Mouse (Mus musculus) cerebellum, adult 2 months (tissue): ENCODE measurements around the gene Skap2. TPM values are rescaled to one million over a fixed set of nuclear protein-coding genes. Genes with fewer than 3 reads are reported as not detected.
A peak's percentile ranks its signal among the peaks of the same experiment; 100 is the strongest.

Source experiments
- DNase-seq, 2 experiments: peaks; one replicate each; pipeline ENCODE4 v3.0.0; 2021
- H3K27ac ChIP-seq: fragments of 200-500 bp; 2 replicates; pipeline ENCODE4 v1.5.1; 2012; ENCODE audit warnings: low read length, control low read depth, inconsistent platforms; ENCODE audit not compliant: insufficient read depth
- H3K27me3 ChIP-seq: fragments of 200-500 bp; 2 replicates; pipeline ENCODE4 v1.6.1; 2012; ENCODE audit warnings: inconsistent platforms, mild to moderate bottlenecking, low read length, moderate library complexity; ENCODE audit not compliant: control insufficient read depth, insufficient read depth
- H3K4me1 ChIP-seq: fragments of 200-500 bp; 2 replicates; pipeline ENCODE4 v1.6.1; 2011; ENCODE audit warnings: low read length; ENCODE audit not compliant: control insufficient read depth, insufficient read depth
- H3K4me3 ChIP-seq: fragments of 200-500 bp; replicated peaks from 2 replicates; pipeline ENCODE3; 2011; ENCODE audit warnings: mild to moderate bottlenecking, low read depth, low read length, control low read depth; ENCODE audit not compliant: insufficient read depth
- CTCF ChIP-seq: fragments of 200-500 bp; IDR thresholded peaks from 2 replicates; pipeline ENCODE4 v1.5.1; 2011; ENCODE audit warnings: low read depth, mild to moderate bottlenecking, control low read depth, low read length, moderate library complexity, borderline replicate concordance; ENCODE audit not compliant: insufficient read depth
- POLR2A ChIP-seq: fragments of 200-500 bp; IDR thresholded peaks from 2 replicates; pipeline ENCODE4 v1.6.1; 2011; ENCODE audit warnings: low read length, control low read depth, borderline replicate concordance; ENCODE audit not compliant: insufficient read depth
- WGBS: fragments of 180-500 bp; shearing (Covaris S2); methylation state at CpG from one replicate; pipeline ENCODE4 v1.1.7; 2018; 5-methylcytosine and 5-hydroxymethylcytosine counted together
- polyA plus RNA-seq: library from polyadenylated mRNA; depleted of rRNA; stranded (reverse); fragments of >200 nt; gene quantifications from 2 replicates; pipeline ENCODE4 v1.2.3, GENCODE M21; 2012

Skap2 gene
- polyA plus RNA-seq, 1 experiment = 19.2 TPM

DNA sequence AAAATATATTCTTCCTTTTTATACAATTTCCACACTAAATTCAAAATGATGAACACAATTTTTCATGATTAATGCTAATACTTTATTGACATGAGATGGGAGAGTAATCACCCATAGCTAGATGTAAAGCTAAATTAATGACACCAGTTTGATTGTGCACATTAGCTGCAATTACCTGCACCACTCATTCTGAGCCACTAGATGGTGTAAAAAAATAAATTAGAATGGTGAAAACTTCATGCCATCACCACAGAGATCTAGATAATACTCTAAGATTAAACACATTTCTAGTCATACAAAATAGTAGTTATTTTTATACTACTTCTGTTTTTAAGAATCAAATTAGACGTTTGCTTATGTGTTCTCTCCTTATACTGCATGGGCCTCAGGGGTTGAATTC, 141.2 kb downstream of the Skap2 start:
- DNase-seq = no peak
- H3K4me3 ChIP-seq = no peak overlapping the region
- H3K4me1 ChIP-seq = peaks cover 6% of the 10 kb centered on the region; the same call in 1 of the 2 replicates
- H3K27ac ChIP-seq = no peak overlapping the region
- WGBS = 22% methylated on average over 1 of the region's 1 CpGs
- TF ChIP-seq POLR2A = no peak
- peak; percentile 14; the same call in 1 of the 2 replicates for TF ChIP-seq CTCF
- no peaks in the 10 kb centered on the region for H3K27me3 ChIP-seq

DNA sequence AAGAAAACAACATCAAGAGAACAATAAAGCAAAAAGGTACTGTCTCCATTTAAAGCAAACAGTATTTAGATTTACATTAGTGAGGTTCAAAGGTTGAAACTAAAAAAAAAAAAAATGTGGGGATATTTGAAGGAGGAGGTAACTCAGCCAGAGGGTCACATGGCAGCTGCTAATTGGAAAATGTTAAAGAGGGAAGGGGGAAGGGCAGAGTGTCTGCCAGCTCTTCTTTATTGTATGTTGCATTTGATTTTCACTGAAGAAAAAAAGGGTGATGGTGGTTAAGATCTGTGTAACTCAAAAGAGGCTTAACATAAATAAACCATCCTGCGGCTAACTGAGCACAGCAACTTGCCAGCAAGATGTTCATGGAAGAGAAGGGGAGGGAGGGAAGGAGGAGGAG, 142.1 kb downstream of the Skap2 start:
- Histone ChIP-seq H3K4me3 (no peak overlapping the region), H3K27me3 (no peaks in the 10 kb centered on the region), H3K27ac (no peak overlapping the region), H3K4me1 (peaks cover 6% of the 10 kb centered on the region; the same call in 1 of the 2 replicates)
- 97% methylated on average over 1 of the region's 1 CpGs for WGBS
- DNase-seq = no peak
- TF ChIP-seq POLR2A (no peak), CTCF (no peak)

DNA sequence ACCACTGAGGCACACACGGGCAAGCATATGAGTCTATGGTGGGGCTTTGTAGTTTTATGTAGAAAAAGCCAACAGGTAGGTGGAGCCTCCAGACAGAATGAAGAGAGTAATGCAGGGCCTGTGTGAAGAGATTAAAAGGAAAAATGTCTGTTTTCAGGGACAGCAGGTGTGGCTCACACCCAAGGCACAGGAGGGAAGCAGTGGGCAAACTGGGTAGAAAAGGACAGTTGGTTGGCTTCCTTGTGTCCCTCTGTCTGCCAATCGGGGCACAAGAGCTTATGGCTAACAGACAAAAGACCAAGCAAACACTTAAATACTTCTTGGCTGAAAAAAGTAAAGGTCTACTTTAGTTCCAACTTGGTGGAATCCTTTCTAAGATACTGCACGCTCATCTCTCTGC, 145.8 kb downstream of the Skap2 start:
- Histone ChIP-seq H3K27me3 (no peaks in the 10 kb centered on the region), H3K4me3 (no peak overlapping the region), H3K27ac (no peak overlapping the region), H3K4me1 (peaks cover 6% of the 10 kb centered on the region; the same call in 1 of the 2 replicates)
- DNase-seq = peak in 1 of 2 experiments; percentile 44
- TF ChIP-seq CTCF (no peak), POLR2A (no peak)
- WGBS = 25% methylated on average over 3 of the region's 3 CpGs

DNA sequence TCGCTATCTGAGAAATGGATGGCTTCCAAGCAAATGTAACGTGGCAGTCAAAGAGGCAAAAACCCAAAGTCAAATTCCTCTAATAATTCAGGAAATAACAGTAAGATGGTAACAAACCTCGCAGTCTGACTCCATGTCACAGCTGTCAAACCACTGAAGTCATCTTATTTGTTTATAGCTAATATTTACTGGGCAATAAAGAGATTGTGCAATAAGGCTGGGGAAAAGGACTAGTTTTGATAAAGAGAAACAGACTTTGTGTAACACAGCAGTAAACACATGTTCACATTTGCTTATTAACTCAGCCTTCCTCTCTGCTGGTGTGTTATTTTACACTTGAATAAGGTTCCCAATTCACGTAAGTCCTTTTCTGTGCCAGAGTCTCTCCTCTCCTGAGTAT, 148.8 kb downstream of the Skap2 start:
- no peak for DNase-seq
- H3K27ac ChIP-seq = no peak overlapping the region
- peaks cover 6% of the 10 kb centered on the region; the same call in 1 of the 2 replicates for H3K4me1 ChIP-seq
- H3K27me3 ChIP-seq = no peaks in the 10 kb centered on the region
- TF ChIP-seq CTCF (no peak), POLR2A (no peak)
- 86% methylated on average over 4 of the region's 4 CpGs for WGBS
- no peak overlapping the region for H3K4me3 ChIP-seq

DNA sequence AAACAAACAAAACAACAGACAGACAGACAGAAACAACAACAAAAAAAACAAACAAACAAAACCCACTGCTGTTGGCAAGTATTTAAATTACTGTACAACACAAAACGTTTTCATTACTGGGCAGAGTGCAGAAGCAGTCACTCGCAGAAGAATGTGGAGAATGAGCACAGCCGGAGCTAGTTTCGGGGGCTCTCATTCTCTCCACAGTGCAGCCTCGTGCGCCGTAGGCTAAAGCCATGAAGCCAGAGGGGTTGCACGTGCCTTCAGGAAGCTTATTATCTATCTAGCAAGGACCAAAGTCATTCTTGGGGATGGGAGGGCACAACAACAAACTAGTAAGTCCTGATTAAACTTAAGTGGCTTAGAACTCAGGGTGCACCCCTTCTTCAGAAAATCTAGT, 152.0 kb downstream of the Skap2 start:
- Histone ChIP-seq H3K27ac (no peak overlapping the region), H3K4me3 (no peak overlapping the region), H3K4me1 (no peaks in the 10 kb centered on the region), H3K27me3 (no peaks in the 10 kb centered on the region)
- no peak for TF ChIP-seq POLR2A
- no peak for TF ChIP-seq CTCF
- WGBS = 56% methylated on average over 8 of the region's 8 CpGs
- DNase-seq = no peak

DNA sequence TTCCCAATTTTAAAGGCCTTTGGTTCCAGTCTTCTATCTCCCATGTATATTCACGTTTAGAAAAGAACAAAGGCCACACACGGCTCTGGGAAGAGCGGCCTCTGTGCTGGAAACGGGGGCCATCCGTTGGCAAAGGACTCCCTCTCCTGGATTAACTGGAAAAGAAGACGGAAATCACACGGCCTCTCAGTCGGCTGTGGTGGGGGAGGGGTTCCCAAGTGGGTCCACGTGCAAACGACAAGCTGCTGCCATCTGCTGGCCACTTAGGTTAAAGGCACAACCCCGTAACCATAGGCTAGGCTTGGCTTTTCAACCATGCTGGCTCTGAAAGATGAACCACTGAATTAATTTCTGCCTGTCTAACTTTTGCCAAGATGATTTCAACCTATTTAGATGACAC, 154.5 kb downstream of the Skap2 start:
- TF ChIP-seq CTCF (peak; percentile 99), POLR2A (no peak)
- H3K27me3 ChIP-seq = no peaks in the 10 kb centered on the region
- DNase-seq = peak; percentile 95 to 96
- no peak overlapping the region for H3K27ac ChIP-seq
- WGBS = under 1% methylated on average over 11 of the region's 11 CpGs
- H3K4me1 ChIP-seq = peaks cover 8% of the 10 kb centered on the region; the same call in 1 of the 2 replicates
- H3K4me3 ChIP-seq = no peak overlapping the region

DNA sequence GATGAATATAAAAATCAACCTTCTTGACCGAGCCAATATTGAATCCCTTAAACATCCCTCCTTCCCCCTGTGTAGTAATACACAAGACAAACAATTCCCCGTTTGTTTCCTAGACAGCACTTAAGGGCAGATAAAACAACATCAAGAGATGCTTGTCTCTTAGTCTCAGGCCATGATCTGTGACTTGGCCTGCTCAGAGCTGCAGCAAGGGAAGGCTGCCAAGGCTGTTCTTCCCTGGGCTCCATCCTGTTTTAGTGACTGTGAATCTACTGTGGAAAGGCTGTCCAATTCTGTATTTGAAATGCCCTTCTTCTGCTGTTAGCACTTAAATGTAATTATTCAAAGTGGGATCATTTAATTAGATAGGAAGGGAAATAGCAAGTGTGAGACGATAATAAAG, 159.1 kb downstream of the Skap2 start:
- no peak overlapping the region for H3K4me3 ChIP-seq
- peaks cover 23% of the 10 kb centered on the region; the same call in 1 of the 2 replicates for H3K4me1 ChIP-seq
- TF ChIP-seq POLR2A (no peak), CTCF (no peak)
- H3K27ac ChIP-seq = peak overlapping the region; percentile 80
- DNase-seq = peak; percentile 66 to 77
- H3K27me3 ChIP-seq = no peaks in the 10 kb centered on the region
- WGBS = 31% methylated on average over 3 of the region's 3 CpGs

DNA sequence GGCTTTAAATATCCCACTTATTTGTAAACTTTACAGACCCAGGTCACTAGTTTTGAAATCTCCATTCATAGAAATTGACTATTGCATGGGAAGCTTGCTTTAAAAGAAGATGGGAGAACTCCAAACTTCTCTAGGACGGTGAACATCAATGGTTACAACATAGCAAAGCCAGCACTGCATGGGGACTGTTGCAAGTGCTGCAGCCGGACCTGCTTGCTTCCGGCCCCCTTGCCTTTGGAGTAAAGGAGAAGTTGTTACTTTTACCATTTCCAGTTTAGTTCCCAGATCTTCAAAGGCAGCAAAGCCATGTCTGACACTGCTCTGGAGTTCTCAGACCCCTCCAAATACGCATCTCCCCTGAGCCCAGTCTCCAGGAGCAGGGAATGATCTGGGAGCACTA, 159.7 kb downstream of the Skap2 start:
- TF ChIP-seq CTCF = no peak
- no peak for TF ChIP-seq POLR2A
- WGBS = 80% methylated on average over 4 of the region's 4 CpGs
- Histone ChIP-seq H3K4me1 (peaks cover 25% of the 10 kb centered on the region; the same call in 1 of the 2 replicates), H3K27ac (peak overlapping the region; percentile 15), H3K27me3 (no peaks in the 10 kb centered on the region), H3K4me3 (no peak overlapping the region)
- no peak for DNase-seq

DNA sequence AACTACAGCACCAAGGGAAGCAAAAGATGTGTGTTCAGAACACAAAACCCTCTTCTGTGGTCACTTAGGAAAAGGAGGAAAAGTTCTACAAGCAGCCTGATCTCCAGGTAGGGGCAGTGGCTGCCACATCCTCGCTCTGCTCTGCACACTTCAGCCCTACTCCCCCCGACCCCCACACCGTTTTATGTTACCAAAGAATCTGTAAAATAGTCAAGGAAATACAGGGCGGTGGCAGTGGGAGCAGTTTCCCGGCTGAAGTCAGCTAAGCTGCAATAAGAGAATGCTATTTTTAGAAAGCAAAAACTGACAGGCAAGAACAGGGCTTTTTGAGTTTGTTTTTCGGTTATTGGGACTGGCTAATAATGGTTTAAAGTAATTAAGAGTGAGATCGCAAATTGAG, 160.8 kb downstream of the Skap2 start:
- 36% methylated on average over 7 of the region's 7 CpGs for WGBS
- Histone ChIP-seq H3K27me3 (no peaks in the 10 kb centered on the region), H3K4me3 (no peak overlapping the region), H3K27ac (no peak overlapping the region), H3K4me1 (peaks cover 28% of the 10 kb centered on the region; the same call in 1 of the 2 replicates)
- DNase-seq = no peak
- TF ChIP-seq CTCF (no peak), POLR2A (no peak)
